Mouse (Mus musculus) adrenal gland, postnatal 14 days (tissue): Measurements from ENCODE around the gene Ankrd65. TPM values are rescaled to one million over a fixed set of nuclear protein-coding genes. Genes with fewer than 3 reads are reported as not detected.

Experiments
- DNase-seq: peaks from one replicate; pipeline ENCODE4 v3.0.0; 2021; ENCODE audit warnings: mixed read lengths
- microRNA-seq, 2 experiments: library from miRNA; unstranded; fragments of <30 nt; microRNA quantifications; one replicate each; pipeline ENCODE4 v1.2.0; 2021
- total RNA-seq: library from RNA; stranded (reverse); gene quantifications from 2 replicates; pipeline ENCODE4 v1.2.3, GENCODE M21; 2021

Ankrd65 gene
- total RNA-seq, 1 experiment from 2014 or later, result not detected

- peak; percentile 49 for DNase-seq
These were observed 57.5 kb downstream of the Ankrd65 start for GRCm38 (mm10) chr4:155847591-155848352.

- DNase-seq, result peak; percentile 20
These were observed 58.3 kb downstream of the Ankrd65 start for GRCm38 (mm10) chr4:155848434-155849095.

Small RNAs within 50 kb of the gene (microRNA-seq; reads per million reads assigned to microRNA genes)
- 0 reads per million in 2 experiments for gene Gm27743

Other genes with a start within 250 kb of the Ankrd65 start
- gene Nadk, start 228.1 kb upstream of the Ankrd65 start, total RNA-seq, result 206 and 214 TPM in 2 replicates
- 25.8 and 30.1 TPM in 2 replicates for gene Slc35e2, start 189.0 kb upstream of the Ankrd65 start, total RNA-seq
- gene Cdk11b, start 165.6 kb upstream of the Ankrd65 start, total RNA-seq, result 56.4 and 59.3 TPM in 2 replicates
- gene Gm10563, start 145.0 kb upstream of the Ankrd65 start, total RNA-seq, result not detected in 2 replicates
- gene Mmp23, start 137.1 kb upstream of the Ankrd65 start, total RNA-seq, result 10.0 and 11.5 TPM in 2 replicates
- gene Mib2, start 121.2 kb upstream of the Ankrd65 start, total RNA-seq, result 38.5 and 41.6 TPM in 2 replicates
- 34.8 and 45.9 TPM in 2 replicates for gene Fndc10, start 96.1 kb upstream of the Ankrd65 start, total RNA-seq
- gene Ssu72, start 85.6 kb upstream of the Ankrd65 start, total RNA-seq, result 94.3 and 97.0 TPM in 2 replicates
- 0.79 and 1.2 TPM in 2 replicates for gene Tmem240, start 55.6 kb upstream of the Ankrd65 start, total RNA-seq
- 117 and 127 TPM in 2 replicates for gene Atad3a, start 29.3 kb upstream of the Ankrd65 start, total RNA-seq
- gene Vwa1, start 15.7 kb upstream of the Ankrd65 start, total RNA-seq, result 5.2 and 5.5 TPM in 2 replicates
- gene Tmem88b, start 4.6 kb upstream of the Ankrd65 start, total RNA-seq, result 0.79 and 0.82 TPM in 2 replicates
- 194 and 200 TPM in 2 replicates for gene Mrpl20, start 12.4 kb downstream of the Ankrd65 start, total RNA-seq
- 106 and 112 TPM in 2 replicates for gene Ccnl2, start 22.1 kb downstream of the Ankrd65 start, total RNA-seq
- gene Aurkaip1, start 40.8 kb downstream of the Ankrd65 start, total RNA-seq, result 136 and 148 TPM in 2 replicates
- 40.6 and 44.3 TPM in 2 replicates for gene Mxra8, start 49.2 kb downstream of the Ankrd65 start, total RNA-seq
- gene Dvl1, start 57.0 kb downstream of the Ankrd65 start, total RNA-seq, result 54.8 and 66.4 TPM in 2 replicates
- gene Tas1r3, start 72.9 kb downstream of the Ankrd65 start, total RNA-seq, result 0.19 and 0.56 TPM in 2 replicates
- gene Cptp, start 79.0 kb downstream of the Ankrd65 start, total RNA-seq, result 18.4 and 21.6 TPM in 2 replicates
- 26.4 and 32.5 TPM in 2 replicates for gene Ints11, start 79.1 kb downstream of the Ankrd65 start, total RNA-seq
- gene Pusl1, start 101.3 kb downstream of the Ankrd65 start, total RNA-seq, result 30.8 and 33.9 TPM in 2 replicates
- 20.3 and 25.6 TPM in 2 replicates for gene Acap3, start 101.4 kb downstream of the Ankrd65 start, total RNA-seq
- gene Ube2j2, start 153.4 kb downstream of the Ankrd65 start, total RNA-seq, result 76.3 and 78.4 TPM in 2 replicates
- 94.0 and 105 TPM in 2 replicates for gene C1qtnf12, start 171.9 kb downstream of the Ankrd65 start, total RNA-seq
- gene B3galt6, start 202.2 kb downstream of the Ankrd65 start, total RNA-seq, result 5.8 and 6.5 TPM in 2 replicates
- 209 and 225 TPM in 2 replicates for gene Sdf4, start 202.4 kb downstream of the Ankrd65 start, total RNA-seq
- gene Tnfrsf4, start 223.4 kb downstream of the Ankrd65 start, total RNA-seq, result 0.56 and 3.4 TPM in 2 replicates
- 2.4 TPM in 1 of 2 replicates, not detected in the other for gene Tnfrsf18, start 235.7 kb downstream of the Ankrd65 start, total RNA-seq